Mouse (Mus musculus) cerebellum, adult 9-11 months (tissue): Measurements from ENCODE around the gene Mov10.
A peak's percentile ranks its signal among the peaks of the same experiment; 100 is the strongest.
"Not testable (repeated sequence)": the region's sequence is repeated elsewhere in the genome, so short reads cannot be mapped to it uniquely, and the experiment has no call there.

Experiments used
- DNase-seq: peaks from one replicate; pipeline ENCODE4 v3.0.0; 2022

The Mov10 gene

GRCm38 (mm10) chr3:104817991-104818748 is at the start of gene Mov10:
Gene Mov10 (minus strand): TSS chr3:104818563.
- peak; percentile 24 for DNase-seq

- DNase-seq, result not testable (repeated sequence)
Measured at GRCm38 (mm10) chr3:104866674-104867073, 48.3 kb upstream of the Mov10 start.

- DNase-seq, result no peak
Measured at GRCm38 (mm10) chr3:104865341-104865788, 47.0 kb upstream of the Mov10 start.

- DNase-seq, result peak; percentile 91
Measured at GRCm38 (mm10) chr3:104864651-104865340, 46.4 kb upstream of the Mov10 start.

GRCm38 (mm10) chr3:104863786-104864650 is 45.7 kb upstream of the Mov10 start, which contains the start of the genes St7l and Capza1:
Gene St7l (plus strand): TSS chr3:104864005.
Gene Capza1 (minus strand): TSS chr3:104864505.
- peak; percentile 87 for DNase-seq

GRCm38 (mm10) chr3:104858560-104858959 is 40.2 kb upstream of the Mov10 start:
- DNase-seq, result no peak

GRCm38 (mm10) chr3:104856106-104856505 is 37.7 kb upstream of the Mov10 start:
- no peak for DNase-seq

- DNase-seq, result no peak
Measured at GRCm38 (mm10) chr3:104854866-104855265, 36.5 kb upstream of the Mov10 start.

- DNase-seq, result no peak
Measured at GRCm38 (mm10) chr3:104854465-104854864, 36.1 kb upstream of the Mov10 start.

- DNase-seq, result no peak
Measured at GRCm38 (mm10) chr3:104846601-104847000, 28.2 kb upstream of the Mov10 start.

GRCm38 (mm10) chr3:104841049-104841448 is 22.7 kb upstream of the Mov10 start:
- DNase-seq, result no peak

GRCm38 (mm10) chr3:104835797-104836196 is 17.4 kb upstream of the Mov10 start:
- no peak for DNase-seq

GRCm38 (mm10) chr3:104822413-104822812 is 4.0 kb upstream of the Mov10 start:
- DNase-seq, result no peak

GRCm38 (mm10) chr3:104820426-104820825 is 2.1 kb upstream of the Mov10 start:
- DNase-seq, result no peak

GRCm38 (mm10) chr3:104818749-104819134 is 379 bp upstream of the Mov10 start:
- no peak for DNase-seq

- no peak for DNase-seq
Measured at GRCm38 (mm10) chr3:104817481-104817990, 827 bp downstream of the Mov10 start.

GRCm38 (mm10) chr3:104816130-104816529 is 2.2 kb downstream of the Mov10 start:
- DNase-seq, result no peak

GRCm38 (mm10) chr3:104815346-104815745 is 3.0 kb downstream of the Mov10 start:
- DNase-seq, result no peak

- DNase-seq, result no peak
Measured at GRCm38 (mm10) chr3:104814746-104815145, 3.6 kb downstream of the Mov10 start.

GRCm38 (mm10) chr3:104813227-104813626 is 5.1 kb downstream of the Mov10 start:
- DNase-seq, result not testable (repeated sequence)

- DNase-seq, result no peak
Measured at GRCm38 (mm10) chr3:104812254-104812653, 6.1 kb downstream of the Mov10 start.

- DNase-seq, result no peak
Measured at GRCm38 (mm10) chr3:104811752-104812151, 6.6 kb downstream of the Mov10 start.

GRCm38 (mm10) chr3:104805539-104805938 is 12.8 kb downstream of the Mov10 start:
- DNase-seq, result no peak
